Mouse (Mus musculus): ENCODE measurements around the gene Baiap2. TPM values are rescaled to one million over a fixed set of nuclear protein-coding genes. Genes with fewer than 3 reads are reported as not detected.

Gene Baiap2
- total RNA-seq, 4 experiments from 2014 or later: 214 to 238 (median 219) TPM

GRCm38 (mm10) chr11:120011114-120011760 is 68.7 kb downstream of the Baiap2 start:
- DNase-seq (ENCODE audit: low spot score in 2 of 2): no peak

- no peak for DNase-seq (ENCODE audit: low spot score in 2 of 2)
Measured at GRCm38 (mm10) chr11:120011761-120012560, 69.4 kb downstream of the Baiap2 start.

GRCm38 (mm10) chr11:120012702-120013101 is 70.1 kb downstream of the Baiap2 start:
- no peak for DNase-seq (ENCODE audit: low spot score in 2 of 2)

- peak; percentile 65 to 72 for DNase-seq (ENCODE audit: low spot score in 2 of 2)
Measured at GRCm38 (mm10) chr11:120013174-120013711, 70.7 kb downstream of the Baiap2 start.

- no peak for DNase-seq (ENCODE audit: low spot score in 2 of 2)
Measured at GRCm38 (mm10) chr11:120014758-120015157, 72.2 kb downstream of the Baiap2 start.

GRCm38 (mm10) chr11:120017011-120017410 is 74.4 kb downstream of the Baiap2 start:
- no peak for DNase-seq (ENCODE audit: low spot score in 2 of 2)

GRCm38 (mm10) chr11:120019542-120020440 is 77.2 kb downstream of the Baiap2 start:
- no peak for DNase-seq (ENCODE audit: low spot score in 2 of 2)

GRCm38 (mm10) chr11:120021367-120021766 is 78.8 kb downstream of the Baiap2 start:
- no peak for DNase-seq (ENCODE audit: low spot score in 2 of 2)

GRCm38 (mm10) chr11:120022216-120022615 is 79.7 kb downstream of the Baiap2 start:
- DNase-seq (ENCODE audit: low spot score in 2 of 2): no peak

- DNase-seq (ENCODE audit: low spot score in 2 of 2): no peak
Measured at GRCm38 (mm10) chr11:120022841-120023240, 80.3 kb downstream of the Baiap2 start.

- no peak for DNase-seq (ENCODE audit: low spot score in 2 of 2)
Measured at GRCm38 (mm10) chr11:120026941-120027340, 84.4 kb downstream of the Baiap2 start.

- DNase-seq (ENCODE audit: low spot score in 2 of 2): no peak
Measured at GRCm38 (mm10) chr11:120028319-120029092, 85.9 kb downstream of the Baiap2 start.

- DNase-seq (ENCODE audit: low spot score in 2 of 2): no peak
Measured at GRCm38 (mm10) chr11:120029431-120030144, 87.0 kb downstream of the Baiap2 start.

- DNase-seq (ENCODE audit: low spot score in 2 of 2): no peak
Measured at GRCm38 (mm10) chr11:120030145-120030901, 87.8 kb downstream of the Baiap2 start.

GRCm38 (mm10) chr11:120032052-120032451 is 89.5 kb downstream of the Baiap2 start:
- no peak for DNase-seq (ENCODE audit: low spot score in 2 of 2)

- no peak for DNase-seq (ENCODE audit: low spot score in 2 of 2)
Measured at GRCm38 (mm10) chr11:120033473-120033872, 90.9 kb downstream of the Baiap2 start.

- no peak for DNase-seq (ENCODE audit: low spot score in 2 of 2)
Measured at GRCm38 (mm10) chr11:120034306-120034705, 91.7 kb downstream of the Baiap2 start.

GRCm38 (mm10) chr11:120034762-120035161 is 92.2 kb downstream of the Baiap2 start:
- no peak for DNase-seq (ENCODE audit: low spot score in 2 of 2)

- no peak for DNase-seq (ENCODE audit: low spot score in 2 of 2)
Measured at GRCm38 (mm10) chr11:120039581-120039980, 97.0 kb downstream of the Baiap2 start.
